Mouse (Mus musculus) CH12.LX (cell line): ENCODE measurements around the gene Fam222a. TPM values are rescaled to one million over a fixed set of nuclear protein-coding genes. Genes with fewer than 3 reads are reported as not detected.

ENCODE experiments used
- DNase-seq: peaks from one replicate; pipeline ENCODE4 v3.0.0-alpha.2; 2013; ENCODE audit errors: extremely low read depth
- H3K27ac ChIP-seq: 2 replicates; pipeline ENCODE4 v1.5.1; 2012; ENCODE audit warnings: low read depth, mild to moderate bottlenecking, control low read depth, moderate library complexity; ENCODE audit not compliant: insufficient read depth
- H3K27me3 ChIP-seq: replicated peaks from 2 replicates; pipeline ENCODE3; 2012; ENCODE audit warnings: inconsistent platforms
- H3K36me3 ChIP-seq, 2 experiments: replicated peaks in 1 of 2; 2 replicates each; pipeline versions ENCODE3 to v1.6.1; 2012; ENCODE audit warnings: inconsistent platforms in 1 of 2, low read length in 1 of 2, mild to moderate bottlenecking in 1 of 2, mixed read lengths in 1 of 2, moderate library complexity in 1 of 2; ENCODE audit not compliant: control insufficient read depth in 1 of 2, insufficient read depth in 1 of 2
- H3K4me1 ChIP-seq, 2 experiments: 2 replicates each; pipeline ENCODE4 v1.6.1; 2012; ENCODE audit warnings: inconsistent platforms in 1 of 2, moderate library complexity in 1 of 2; ENCODE audit not compliant: insufficient read depth in 2 of 2, control insufficient read depth in 1 of 2
- H3K4me2 ChIP-seq: 2 replicates; pipeline ENCODE4 v1.6.1; 2012; ENCODE audit warnings: low read depth, mild to moderate bottlenecking, control low read depth; ENCODE audit not compliant: poor library complexity, insufficient read depth, severe bottlenecking
- H3K4me3 ChIP-seq, 3 experiments: fragments of 150-350 bp in 1 of 3; sonication (generic) in 1 of 3; replicated peaks in 1 of 3; 2 replicates each; pipeline versions ENCODE3 to v1.5.1; 2011 to 2012; ENCODE audit warnings: low read depth in 2 of 3, low read length in 2 of 3, mild to moderate bottlenecking in 2 of 3, moderate library complexity in 2 of 3, control low read depth in 1 of 3, improper control_type of control experiment in 1 of 3, inconsistent platforms in 1 of 3, mixed read lengths in 1 of 3; ENCODE audit not compliant: poor library complexity in 1 of 3
- H3K79me2 ChIP-seq: replicated peaks from 2 replicates; pipeline ENCODE4 v1.6.1; 2012; ENCODE audit warnings: mild to moderate bottlenecking, moderate library complexity; ENCODE audit not compliant: control insufficient read depth, poor library complexity, insufficient read depth, severe bottlenecking; ENCODE audit errors: extremely low read depth
- H3K9ac ChIP-seq: 2 replicates; pipeline ENCODE4 v1.6.1; 2012; ENCODE audit warnings: low read depth, mild to moderate bottlenecking, control low read depth, moderate library complexity; ENCODE audit not compliant: insufficient read depth
- H3K9me3 ChIP-seq: replicated peaks from 2 replicates; pipeline ENCODE3; 2012; ENCODE audit warnings: low read length, inconsistent platforms, mixed read lengths
- BHLHE40 ChIP-seq: IDR thresholded peaks from 2 replicates; pipeline ENCODE4 v1.6.1; 2011; ENCODE audit warnings: mild to moderate bottlenecking, low read depth, low read length, improper control_type of control experiment
- CHD1 ChIP-seq: IDR thresholded peaks from 2 replicates; pipeline ENCODE4 v1.6.1; 2012; ENCODE audit warnings: low read depth, low read length, improper control_type of control experiment, inconsistent platforms
- E2F4 ChIP-seq: IDR thresholded peaks from 2 replicates; pipeline ENCODE4 v1.6.1; 2011; ENCODE audit warnings: low read depth, low read length, improper control_type of control experiment; ENCODE audit not compliant: insufficient replicate concordance
- ELF1 ChIP-seq: IDR thresholded peaks from 2 replicates; pipeline ENCODE4 v1.6.1; 2014; ENCODE audit warnings: low read depth, mild to moderate bottlenecking, inconsistent platforms, low read length, improper control_type of control experiment
- GABPA ChIP-seq: IDR thresholded peaks from 2 replicates; pipeline ENCODE4 v1.6.1; 2012; ENCODE audit warnings: low read depth, low read length, improper control_type of control experiment, inconsistent platforms; ENCODE audit not compliant: insufficient replicate concordance
- MAFK ChIP-seq: IDR thresholded peaks from 2 replicates; pipeline ENCODE4 v1.6.1; 2011; ENCODE audit warnings: low read length, improper control_type of control experiment; ENCODE audit not compliant: insufficient replicate concordance
- MAX ChIP-seq: IDR thresholded peaks from 2 replicates; pipeline ENCODE4 v1.6.1; 2011; ENCODE audit warnings: low read length, improper control_type of control experiment
- MAZ ChIP-seq: IDR thresholded peaks from 2 replicates; pipeline ENCODE4 v1.6.1; 2012; ENCODE audit warnings: low read depth, mild to moderate bottlenecking, inconsistent platforms, low read length, improper control_type of control experiment, moderate library complexity
- MYC ChIP-seq: IDR thresholded peaks from 2 replicates; pipeline ENCODE4 v1.6.1; 2011; ENCODE audit warnings: low read depth, mild to moderate bottlenecking, improper control_type of control experiment, low read length
- NELFE ChIP-seq: IDR thresholded peaks from 2 replicates; pipeline ENCODE4 v1.6.1; 2011; ENCODE audit warnings: low read depth, low read length, improper control_type of control experiment
- NRF1 ChIP-seq: IDR thresholded peaks from 2 replicates; pipeline ENCODE4 v1.6.1; 2014; ENCODE audit warnings: low read depth, mild to moderate bottlenecking, inconsistent platforms, low read length, improper control_type of control experiment, moderate library complexity
- POLR2AphosphoS2 ChIP-seq: IDR thresholded peaks from 2 replicates; pipeline ENCODE4 v1.6.1; 2011; ENCODE audit warnings: low read depth, low read length, improper control_type of control experiment
- RAD21 ChIP-seq: IDR thresholded peaks from 2 replicates; pipeline ENCODE4 v1.6.1; 2011; ENCODE audit warnings: low read depth, mild to moderate bottlenecking, low read length, improper control_type of control experiment, moderate library complexity
- RCOR1 ChIP-seq: conservative IDR thresholded peaks from 2 replicates; pipeline ENCODE4 v1.6.1; 2012; ENCODE audit warnings: low read depth, mild to moderate bottlenecking, inconsistent platforms, low read length, improper control_type of control experiment
- TBP ChIP-seq: conservative IDR thresholded peaks from 2 replicates; pipeline ENCODE4 v1.6.1; 2011; ENCODE audit warnings: low read depth, low read length, improper control_type of control experiment
- UBTF ChIP-seq: IDR thresholded peaks from 2 replicates; pipeline ENCODE4 v1.6.1; 2012; ENCODE audit warnings: low read depth, mild to moderate bottlenecking, inconsistent platforms, low read length, improper control_type of control experiment, moderate library complexity
- ZMIZ1 ChIP-seq: IDR thresholded peaks from 2 replicates; pipeline ENCODE4 v1.6.1; 2012; ENCODE audit warnings: low read depth, mild to moderate bottlenecking, inconsistent platforms, low read length, improper control_type of control experiment
- ZNF384 ChIP-seq: IDR thresholded peaks from 2 replicates; pipeline ENCODE4 v1.6.1; 2012; ENCODE audit warnings: low read depth, low read length, improper control_type of control experiment, inconsistent platforms
- dilution Hi-C: fragments of 300-500 bp; cut with MboI; formaldehyde crosslinking; loops from 2 replicates; pipeline ENCODE4 v1.14.3; 2020; ENCODE audit warnings: low sequenced_read_pairs; ENCODE audit not compliant: extremely low pct_unique_long_range_greater_than_20kb, extremely low pct_ligation_motif_present
- in situ Hi-C: fragments of 300-500 bp; cut with MboI; formaldehyde crosslinking; loops from 3 replicates; pipeline ENCODE4 v1.14.3; 2019; ENCODE audit warnings: low sequenced_read_pairs, low pct_ligation_motif_present, low pct_unique_long_range_greater_than_20kb, mixed read lengths
- polyA plus RNA-seq: library from polyadenylated mRNA; unstranded; fragments of >175 nt; gene quantifications from 2 replicates; pipeline ENCODE4 v1.2.1, GENCODE M21; 2012; ENCODE audit warnings: low read depth; ENCODE audit not compliant: insufficient read length
- total RNA-seq, 2 experiments: library from RNA; depleted of rRNA; stranded (reverse); fragments of 300-350 nt in 1 of 2; fragments of >200 nt in 1 of 2; gene quantifications; 2 replicates each; pipeline ENCODE4 v1.2.3; 2012 to 2014

Gene Fam222a
- total and polyA plus RNA-seq, 3 experiments: 0.13 TPM; not detected in 2

DNA sequence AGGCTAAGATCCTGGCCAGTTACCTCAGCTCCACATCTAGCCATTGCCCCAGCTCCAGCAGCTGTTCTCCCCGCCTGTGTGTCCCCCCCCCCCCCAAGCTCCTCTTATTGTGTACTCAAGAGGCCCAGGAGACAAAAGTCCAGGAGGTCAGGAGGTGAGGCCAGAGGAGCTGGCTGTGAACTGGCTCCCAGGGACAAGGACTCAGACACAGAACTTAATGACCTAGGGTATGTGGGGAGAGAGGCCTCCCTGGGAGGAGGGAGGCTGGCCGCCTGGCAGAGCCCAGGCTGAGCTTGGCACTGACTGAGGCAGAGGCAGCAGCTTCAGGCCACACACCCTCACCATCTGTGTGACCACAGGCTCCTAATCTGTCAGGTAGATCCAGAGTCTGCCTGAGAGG lies 5.2 kb downstream of the Fam222a start:
- Histone ChIP-seq H3K9me3 (no peaks in the 10 kb centered on the region), H3K4me2 (no peak overlapping the region), H3K9ac (no peak overlapping the region), H3K27me3 (peaks cover 85% of the 10 kb centered on the region)
- no peak for DNase-seq
- dilution Hi-C loops: no loop called here
- no peak for TF ChIP-seq UBTF
- no peak for TF ChIP-seq MAFK
- TF ChIP-seq MYC: no peak
- no peak for TF ChIP-seq RAD21
- TF ChIP-seq NRF1: no peak
- no peak for TF ChIP-seq BHLHE40
- no peak for TF ChIP-seq ELF1
- TF ChIP-seq CHD1: no peak
- TF ChIP-seq TBP: no peak
- no peak for TF ChIP-seq ZNF384
- no peak for TF ChIP-seq MAX
- TF ChIP-seq ZMIZ1: no peak
- TF ChIP-seq GABPA: no peak
- no peak for TF ChIP-seq NELFE
- TF ChIP-seq E2F4: no peak
- TF ChIP-seq MAZ: no peak
- TF ChIP-seq POLR2AphosphoS2: no peak
- TF ChIP-seq, all 38 proteins: peak for 0
- in situ Hi-C loops: no loop called here
- H3K36me3 ChIP-seq: no peaks in the 10 kb centered on the region
- H3K4me3 ChIP-seq: no peak overlapping the region
- H3K4me1 ChIP-seq: peaks cover 3 to 12% of the 10 kb centered on the region in 2 experiments; a peak in 2 of 4 replicates
- H3K27ac ChIP-seq: no peak overlapping the region
- no peaks in the 10 kb centered on the region for H3K79me2 ChIP-seq

DNA sequence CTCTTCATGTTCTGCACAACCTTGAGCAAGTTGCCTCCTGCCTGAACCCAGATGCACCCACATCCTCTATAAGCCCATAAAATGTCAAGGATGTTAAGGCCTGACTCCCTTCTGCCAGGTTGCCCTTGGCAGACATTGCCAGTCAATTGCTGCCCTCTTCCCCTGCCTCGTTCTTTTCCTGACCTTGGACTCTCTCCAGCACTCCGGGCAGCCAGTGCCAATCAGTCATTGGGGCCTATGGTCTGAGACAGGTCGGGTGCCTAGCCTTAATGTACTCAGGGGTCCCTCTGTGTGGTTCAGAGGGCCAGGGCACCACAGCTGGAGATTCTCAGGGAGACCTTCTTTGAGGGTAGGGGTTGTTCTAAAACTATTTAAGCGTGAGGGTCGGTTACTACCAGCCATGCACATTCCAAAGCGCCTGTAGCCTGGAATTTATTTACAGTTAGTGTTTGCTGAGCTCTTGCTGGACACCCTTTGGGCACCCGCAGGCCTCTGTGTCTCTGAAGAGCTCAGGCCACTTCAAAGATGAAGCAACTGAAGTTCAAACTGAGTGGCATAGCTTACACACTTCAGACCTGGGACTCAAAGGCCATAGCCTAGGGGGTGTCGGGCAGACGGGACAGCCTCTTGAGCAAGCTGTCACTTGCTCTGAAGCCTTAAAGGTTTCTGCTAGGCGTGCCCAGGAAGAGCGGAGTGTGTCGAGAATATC lies 6.3 kb downstream of the Fam222a start:
- Histone ChIP-seq H3K36me3 (no peaks in the 10 kb centered on the region), H3K27me3 (peaks cover 80% of the 10 kb centered on the region), H3K9me3 (no peaks in the 10 kb centered on the region), H3K79me2 (no peaks in the 10 kb centered on the region), H3K27ac (no peak overlapping the region), H3K4me3 (no peak overlapping the region), H3K4me1 (0 out of 4 replicates have a peak, but pooled peaks cover 0 to 1% of the 10 kb centered on the region in 2 experiments), H3K9ac (no peak overlapping the region), H3K4me2 (no peak overlapping the region)
- no peak for DNase-seq
- TF ChIP-seq RCOR1: no peak
- dilution Hi-C loops (no loop called here), in situ Hi-C loops (no loop called here)
